Comparison of ENCODE assay signal across 8 mouse cellular contexts in genomic region chr13:43725698-43726097, GRCm38 (mm10). TPM values are rescaled to one million over a fixed set of nuclear protein-coding genes. Genes with fewer than 3 reads are reported as not detected.
DNase-seq lines count a peak whose midpoint lies in the region; ATAC-seq and TF ChIP-seq lines count a peak whose summit lies in the region.

No protein-coding gene starts in this region.

- no peaks in the 10 kb centered on the region for H3K9me3 ChIP-seq in midbrain, postnatal 0 days (ENCODE audit: low read length)

- no peaks in the 10 kb centered on the region for H3K4me1 ChIP-seq in midbrain, postnatal 0 days (ENCODE audit: insufficient read depth, low read length)

- no peaks in the 10 kb centered on the region for H3K36me3 ChIP-seq in midbrain, postnatal 0 days (ENCODE audit: insufficient read depth, low read length)

- H3K27me3 ChIP-seq in midbrain, postnatal 0 days (ENCODE audit: insufficient read depth, low read length), result no peaks in the 10 kb centered on the region

- DNase-seq in layer of hippocampus, adult 11-12 months (ENCODE audit: low spot score), result peak; percentile 71
- DNase-seq in layer of hippocampus, adult 9-11 months, result no peak
- DNase-seq in WW6 (ENCODE audit: low read depth, low spot score), result peak; percentile 48
- peak; percentile 84 to 89 for DNase-seq in cerebellum, postnatal 25 days
- DNase-seq in heart, postnatal 14 days, result peak; percentile 62 to 77
- peak; percentile 47 to 68 for DNase-seq in left cerebral cortex, adult 18-20 months (ENCODE audit: low spot score in 2 of 2)
- DNase-seq in midbrain, postnatal 0 days (ENCODE audit: low spot score), result peak; percentile 78
- peak; percentile 71 for DNase-seq in testis, postnatal 10 days (ENCODE audit: low spot score)

- WGBS in midbrain, postnatal 0 days, result 32% methylated on average over 7 of the region's 7 CpGs

- H3K27ac ChIP-seq in midbrain, postnatal 0 days (ENCODE audit: low read depth, low read length), result no peak overlapping the region

- TF ChIP-seq CTCF in midbrain, postnatal 0 days (IDR thresholded peaks at IDR 0.05), result peak; percentile 93

- ATAC-seq in midbrain, postnatal 0 days (ENCODE audit: low FRiP score), result no peak

- no peak overlapping the region for H3K9ac ChIP-seq in midbrain, postnatal 0 days (replicated peaks; ENCODE audit: low read length, poor library complexity, severe bottlenecking)

- no peak overlapping the region for H3K4me3 ChIP-seq in midbrain, postnatal 0 days (ENCODE audit: low read depth, low read length)

- intact Hi-C loops in heart, postnatal 14 days (cut with DNase I), result loop anchor here (1.0 kb wide), 1 partner anchor 129 kb away; no protein-coding TSS in a partner anchor

- no peak overlapping the region for H3K4me2 ChIP-seq in midbrain, postnatal 0 days (ENCODE audit: low read depth, low read length, poor library complexity, severe bottlenecking)

RNA-seq across cellular contexts. Expression of gene Cd83, which starts 58.9 kb away (rescaled TPM):
- total RNA-seq in heart, postnatal 14 days (2021), result 1 to 10 TPM; 3.2 to 5.3 TPM
- total RNA-seq in left cerebral cortex, adult 18-20 months (2021), result 10 to 100 TPM in 1 of 2 experiments, 1 to 10 TPM in 1; 9.7 to 12.7 TPM
- 36.0 and 38.8 TPM in 2 replicates for total RNA-seq in midbrain, postnatal 0 days (2014; rRNA removed)
- 36.6 and 43.6 TPM in 2 replicates for polyA plus RNA-seq in midbrain, postnatal 0 days (2015; fragmentation: Nextera tagmentation; extraction: Ambion mirVana)
